Mouse (Mus musculus): Measurements from ENCODE around the gene Tas2r109. TPM values are rescaled to one million over a fixed set of nuclear protein-coding genes. Genes with fewer than 3 reads are reported as not detected.
"Not testable (repeated sequence)": the region's sequence is repeated elsewhere in the genome, so short reads cannot be mapped to it uniquely, and the experiment has no call there.

Tas2r109 gene
- total RNA-seq (2014; rRNA removed) (not detected in 2 replicates), polyA plus RNA-seq (2012; rRNA removed) (not detected in 2 replicates)

DNA sequence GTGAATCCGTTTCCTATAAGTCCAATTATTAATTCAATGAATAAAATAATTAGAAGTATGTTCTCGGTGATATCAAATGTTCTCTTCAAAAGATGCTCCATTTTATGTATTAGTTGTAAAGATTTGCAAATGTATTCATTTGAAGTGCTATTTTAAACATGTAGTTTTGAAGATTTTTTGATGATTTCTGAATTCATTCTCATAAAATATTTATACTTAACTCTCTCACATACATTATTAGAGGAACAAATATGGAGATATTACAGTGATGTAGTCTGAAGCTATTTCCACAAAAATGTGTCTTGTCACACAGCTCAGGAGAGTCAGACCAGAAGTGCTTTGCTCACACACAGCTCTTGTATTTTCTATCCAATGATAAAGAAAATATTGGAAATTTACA lies at the start of gene Tas2r109:
Gene Tas2r109, minus strand, starts transcription at position 101 of the 400 bp plus-strand sequence.
- no peak for DNase-seq (ENCODE audit: extremely low read depth, low read depth, low spot score)
- TF ChIP-seq CTCF (IDR thresholded peaks at IDR 0.05; ENCODE audit: low read depth, low read length) (no peak), POLR2A (IDR thresholded peaks at IDR 0.05; ENCODE audit: extremely low read depth, insufficient read depth, low read length) (no peak)
- no peaks in the 10 kb centered on the region for H3K79me2 ChIP-seq (ENCODE audit: control insufficient read depth, insufficient read depth, low read length)
- no peaks in the 10 kb centered on the region for H3K27me3 ChIP-seq (ENCODE audit: control insufficient read depth, insufficient read depth, low read length)
- no peaks in the 10 kb centered on the region for H3K4me1 ChIP-seq (ENCODE audit: control insufficient read depth, insufficient read depth, low read length)
- H3K9ac ChIP-seq (ENCODE audit: low read depth, low read length), result no peak within 1 kb of the TSS
- no peaks in the 10 kb centered on the region for H3K36me3 ChIP-seq (ENCODE audit: control insufficient read depth, insufficient read depth, low read length)
- 71% methylated on average over 2 of the region's 2 CpGs for WGBS
- no peak within 1 kb of the TSS for H3K27ac ChIP-seq (replicated peaks; ENCODE audit: insufficient read depth, low read depth, low read length)
- no peak within 1 kb of the TSS for H3K4me3 ChIP-seq (ENCODE audit: insufficient read depth, low read depth, low read length)

GRCm38 (mm10) chr6:132957819-132958218 lies 22.9 kb downstream of the Tas2r109 start, which contains the start of gene Tas2r131:
Tas2r131 (minus strand) TSS chr6:132957919.
- DNase-seq (ENCODE audit: extremely low read depth, low read depth, low spot score), result no peak
- Histone ChIP-seq H3K27ac (replicated peaks; ENCODE audit: insufficient read depth, low read depth, low read length) (no peak within 1 kb of the TSS), H3K4me1 (ENCODE audit: control insufficient read depth, insufficient read depth, low read length) (no peaks in the 10 kb centered on the region), H3K36me3 (ENCODE audit: control insufficient read depth, insufficient read depth, low read length) (no peaks in the 10 kb centered on the region), H3K79me2 (ENCODE audit: control insufficient read depth, insufficient read depth, low read length) (no peaks in the 10 kb centered on the region), H3K4me3 (ENCODE audit: insufficient read depth, low read depth, low read length) (no peak within 1 kb of the TSS), H3K9ac (ENCODE audit: low read depth, low read length) (no peak within 1 kb of the TSS), H3K27me3 (ENCODE audit: control insufficient read depth, insufficient read depth, low read length) (no peaks in the 10 kb centered on the region)
- WGBS, result 49% methylated on average over 1 of the region's 1 CpGs
- no peak for TF ChIP-seq POLR2A (IDR thresholded peaks at IDR 0.05; ENCODE audit: extremely low read depth, insufficient read depth, low read length)
- no peak for TF ChIP-seq CTCF (IDR thresholded peaks at IDR 0.05; ENCODE audit: low read depth, low read length)

DNA sequence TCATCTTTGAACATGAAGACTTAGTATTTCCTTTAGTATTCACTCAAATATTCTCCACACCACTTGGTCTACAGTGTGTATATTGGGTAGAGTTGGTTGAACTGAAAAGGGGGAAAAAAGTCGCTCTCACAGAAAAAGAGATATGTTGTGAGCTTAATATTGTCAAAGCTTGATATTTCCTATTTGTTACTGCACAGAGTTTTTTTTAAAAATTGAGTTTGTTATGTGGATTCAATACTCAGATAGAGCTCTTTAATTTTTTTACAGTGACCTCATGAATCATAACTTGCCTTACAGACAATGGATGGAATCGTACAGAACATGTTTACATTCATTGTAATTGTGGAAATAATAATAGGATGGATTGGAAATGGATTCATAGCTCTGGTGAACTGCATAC lies 30.0 kb downstream of the Tas2r109 start, which contains the start of gene Tas2r129:
Gene Tas2r129, plus strand, starts transcription at position 301 of the 400 bp plus-strand sequence.
- Histone ChIP-seq H3K9ac (ENCODE audit: low read depth, low read length) (no peak within 1 kb of the TSS), H3K36me3 (ENCODE audit: control insufficient read depth, insufficient read depth, low read length) (no peaks in the 10 kb centered on the region), H3K27me3 (ENCODE audit: control insufficient read depth, insufficient read depth, low read length) (no peaks in the 10 kb centered on the region), H3K4me3 (ENCODE audit: insufficient read depth, low read depth, low read length) (no peak within 1 kb of the TSS), H3K27ac (replicated peaks; ENCODE audit: insufficient read depth, low read depth, low read length) (no peak within 1 kb of the TSS), H3K4me1 (ENCODE audit: control insufficient read depth, insufficient read depth, low read length) (no peaks in the 10 kb centered on the region), H3K79me2 (ENCODE audit: control insufficient read depth, insufficient read depth, low read length) (no peaks in the 10 kb centered on the region)
- DNase-seq (ENCODE audit: extremely low read depth, low read depth, low spot score), result no peak
- 68% methylated on average over 2 of the region's 2 CpGs for WGBS
- TF ChIP-seq CTCF (IDR thresholded peaks at IDR 0.05; ENCODE audit: low read depth, low read length) (no peak), POLR2A (IDR thresholded peaks at IDR 0.05; ENCODE audit: extremely low read depth, insufficient read depth, low read length) (no peak)

- H3K27ac ChIP-seq (replicated peaks; ENCODE audit: insufficient read depth, low read depth, low read length); H3K4me3 ChIP-seq (ENCODE audit: insufficient read depth, low read depth, low read length); H3K36me3 ChIP-seq (ENCODE audit: control insufficient read depth, insufficient read depth, low read length); H3K9ac ChIP-seq (ENCODE audit: low read depth, low read length); H3K27me3 ChIP-seq (ENCODE audit: control insufficient read depth, insufficient read depth, low read length); DNase-seq (ENCODE audit: extremely low read depth, low read depth, low spot score); H3K4me1 ChIP-seq (ENCODE audit: control insufficient read depth, insufficient read depth, low read length); H3K79me2 ChIP-seq (ENCODE audit: control insufficient read depth, insufficient read depth, low read length): not testable (repeated sequence)
Observed at GRCm38 (mm10) chr6:132941376-132941775, 39.4 kb downstream of the Tas2r109 start.

Other genes starting within 250 kb of the Tas2r109 start
- gene Tas2r115, start 242.9 kb downstream of the Tas2r109 start, total RNA-seq (2014; rRNA removed), result not detected in 2 replicates
- gene Tas2r115, start 242.9 kb downstream of the Tas2r109 start, polyA plus RNA-seq (2012; rRNA removed), result not detected in 2 replicates
- gene Tas2r124, start 226.2 kb downstream of the Tas2r109 start, total RNA-seq (2014; rRNA removed), result not detected in 2 replicates
- not detected in 2 replicates for gene Tas2r124, start 226.2 kb downstream of the Tas2r109 start, polyA plus RNA-seq (2012; rRNA removed)
- not detected in 2 replicates for gene Tas2r102, start 218.8 kb downstream of the Tas2r109 start, total RNA-seq (2014; rRNA removed)
- not detected in 2 replicates for gene Tas2r102, start 218.8 kb downstream of the Tas2r109 start, polyA plus RNA-seq (2012; rRNA removed)
- gene Tas2r136, start 202.8 kb downstream of the Tas2r109 start, total RNA-seq (2014; rRNA removed), result not detected in 2 replicates
- not detected in 2 replicates for gene Tas2r136, start 202.8 kb downstream of the Tas2r109 start, polyA plus RNA-seq (2012; rRNA removed)
- gene Tas2r117, start 178.1 kb downstream of the Tas2r109 start, total RNA-seq (2014; rRNA removed), result not detected in 2 replicates
- not detected in 2 replicates for gene Tas2r117, start 178.1 kb downstream of the Tas2r109 start, polyA plus RNA-seq (2012; rRNA removed)
- gene Tas2r123, start 133.8 kb downstream of the Tas2r109 start, total RNA-seq (2014; rRNA removed), result not detected in 2 replicates
- not detected in 2 replicates for gene Tas2r123, start 133.8 kb downstream of the Tas2r109 start, polyA plus RNA-seq (2012; rRNA removed)
- not detected in 2 replicates for gene Tas2r116, start 125.5 kb downstream of the Tas2r109 start, total RNA-seq (2014; rRNA removed)
- gene Tas2r116, start 125.5 kb downstream of the Tas2r109 start, polyA plus RNA-seq (2012; rRNA removed), result not detected in 2 replicates
- gene Tas2r110, start 113.0 kb downstream of the Tas2r109 start, total RNA-seq (2014; rRNA removed), result not detected in 2 replicates
- not detected in 2 replicates for gene Tas2r110, start 113.0 kb downstream of the Tas2r109 start, polyA plus RNA-seq (2012; rRNA removed)
- not detected in 2 replicates for gene Tas2r113, start 88.0 kb downstream of the Tas2r109 start, total RNA-seq (2014; rRNA removed)
- gene Tas2r113, start 88.0 kb downstream of the Tas2r109 start, polyA plus RNA-seq (2012; rRNA removed), result not detected in 2 replicates
- gene Tas2r125, start 71.3 kb downstream of the Tas2r109 start, total RNA-seq (2014; rRNA removed), result not detected in 2 replicates
- gene Tas2r125, start 71.3 kb downstream of the Tas2r109 start, polyA plus RNA-seq (2012; rRNA removed), result not detected in 2 replicates
- not detected in 2 replicates for gene Tas2r129, start 29.9 kb downstream of the Tas2r109 start, total RNA-seq (2014; rRNA removed)
- gene Tas2r129, start 29.9 kb downstream of the Tas2r109 start, polyA plus RNA-seq (2012; rRNA removed), result not detected in 2 replicates
- not detected in 2 replicates for gene Tas2r131, start 23.0 kb downstream of the Tas2r109 start, total RNA-seq (2014; rRNA removed)
- not detected in 2 replicates for gene Tas2r131, start 23.0 kb downstream of the Tas2r109 start, polyA plus RNA-seq (2012; rRNA removed)
- not detected in 2 replicates for gene Tas2r103, start 56.1 kb upstream of the Tas2r109 start, total RNA-seq (2014; rRNA removed)
- gene Tas2r103, start 56.1 kb upstream of the Tas2r109 start, polyA plus RNA-seq (2012; rRNA removed), result not detected in 2 replicates
- gene Tas2r140, start 74.9 kb upstream of the Tas2r109 start, total RNA-seq (2014; rRNA removed), result not detected in 2 replicates
- not detected in 2 replicates for gene Tas2r140, start 74.9 kb upstream of the Tas2r109 start, polyA plus RNA-seq (2012; rRNA removed)
- 84.3 and 106 TPM in 2 replicates for gene Smim10l1, start 123.9 kb upstream of the Tas2r109 start, total RNA-seq (2014; rRNA removed)
- 105 and 130 TPM in 2 replicates for gene Smim10l1, start 123.9 kb upstream of the Tas2r109 start, polyA plus RNA-seq (2012; rRNA removed)

Data from liver, adult 2 months (tissue).